Mouse (Mus musculus): Measurements from ENCODE around the gene Erich4.

DNA sequence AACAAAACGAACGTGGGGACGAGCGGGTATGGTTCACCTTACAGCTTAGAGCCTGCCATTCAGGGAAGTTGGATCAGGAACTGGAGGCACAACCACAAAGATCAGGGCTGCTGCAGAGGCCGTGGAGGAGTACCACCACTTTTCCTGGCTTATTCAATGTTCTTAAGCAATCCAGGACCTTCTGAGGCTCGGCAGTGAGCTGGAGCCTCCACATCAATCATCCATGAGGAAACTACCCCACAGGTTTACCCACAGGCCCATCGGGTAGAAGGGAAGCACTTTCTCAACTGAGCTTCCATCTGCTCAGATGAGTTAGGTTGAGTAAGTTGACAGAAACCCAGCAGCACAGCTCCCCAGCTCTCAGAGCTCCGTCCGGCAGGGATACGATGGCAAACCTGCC, 36.3 kb downstream of the Erich4 start:
- TF ChIP-seq CHD2 (IDR thresholded peaks at IDR 0.05; ENCODE audit: low read depth, low read length) (no peak), MAFK (IDR thresholded peaks at IDR 0.05; ENCODE audit: insufficient read depth, low read depth, low read length) (no peak), HCFC1 (IDR thresholded peaks at IDR 0.05; ENCODE audit: borderline replicate concordance, insufficient read depth, low read length) (no peak), ZC3H11A (IDR thresholded peaks at IDR 0.05; ENCODE audit: borderline replicate concordance, low read depth, low read length) (no peak)

Measured in ES-E14 (cell line).